Mouse (Mus musculus) layer of hippocampus, adult 18-20 months (tissue): ENCODE data around the gene Arid1b. TPM values are rescaled to one million over a fixed set of nuclear protein-coding genes. Genes with fewer than 3 reads are reported as not detected.

Experiments
- DNase-seq, 2 experiments: peaks; one replicate each; pipeline ENCODE4 v3.0.0; 2022; ENCODE audit warnings: low spot score in 2 of 2
- total RNA-seq, 2 experiments: library from RNA; stranded (reverse); gene quantifications; 2 replicates each; pipeline ENCODE4 v1.2.3; 2021

Arid1b gene
- total RNA-seq, 2 experiments from 2014 or later, result 103 to 108 TPM

DNA sequence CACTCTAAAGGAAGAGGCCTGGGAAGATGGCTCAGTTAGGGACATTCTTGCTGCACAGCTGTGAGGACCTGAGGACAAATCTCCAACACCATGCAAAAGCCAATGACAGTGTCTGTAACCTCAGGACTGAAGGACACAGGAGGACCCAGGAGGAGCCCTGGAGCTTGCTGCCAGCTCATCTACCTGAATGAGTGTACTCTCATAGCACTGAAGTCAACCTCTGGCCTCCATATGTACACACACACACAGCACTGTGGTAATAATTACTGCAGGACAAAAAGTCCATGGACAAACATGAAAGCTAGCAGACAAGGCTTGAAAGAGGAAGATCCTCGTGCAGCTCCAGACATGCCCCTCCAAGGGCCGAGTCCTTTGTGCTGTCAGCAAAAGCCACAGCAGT, 238.0 kb downstream of the Arid1b start:
- no peak for DNase-seq

DNA sequence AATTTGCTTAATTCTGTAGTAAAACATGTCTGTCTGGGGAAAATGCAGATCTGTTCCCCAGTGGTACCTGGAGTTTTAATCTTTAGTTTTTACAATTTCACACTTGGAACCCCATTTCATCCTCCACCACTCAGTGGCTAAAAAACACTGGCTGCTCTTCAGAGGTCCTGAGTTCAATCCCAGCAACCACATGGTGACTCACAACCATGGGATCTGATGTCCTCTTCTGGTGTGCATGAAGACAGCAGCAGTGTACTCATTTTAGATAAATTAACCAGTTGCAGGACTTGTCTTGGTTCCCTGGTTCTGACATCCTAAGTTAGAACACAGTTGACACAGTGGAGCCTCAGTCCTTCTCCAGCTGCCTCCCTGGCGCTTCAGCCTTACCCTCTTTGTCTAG, 239.9 kb downstream of the Arid1b start:
- no peak for DNase-seq

DNA sequence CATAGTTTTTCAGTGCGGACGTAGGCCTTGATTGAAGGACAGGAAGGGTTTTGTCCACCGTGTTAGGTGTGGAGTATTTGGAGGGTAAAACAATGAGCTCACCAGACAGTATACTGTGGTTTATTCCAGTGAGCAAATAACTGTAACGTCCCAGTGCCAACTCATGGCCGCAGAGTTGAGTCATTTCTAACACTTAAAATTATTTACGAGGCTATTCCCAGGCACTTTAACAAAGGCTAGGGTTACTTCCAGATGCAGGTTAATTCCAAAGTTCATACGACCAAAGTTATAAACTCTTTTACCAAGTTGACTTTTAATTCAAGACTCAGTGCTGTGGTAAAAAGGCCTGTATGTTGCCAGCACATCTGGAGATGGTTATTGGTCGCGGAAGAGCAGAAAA, 240.9 kb downstream of the Arid1b start:
- DNase-seq, result no peak

DNA sequence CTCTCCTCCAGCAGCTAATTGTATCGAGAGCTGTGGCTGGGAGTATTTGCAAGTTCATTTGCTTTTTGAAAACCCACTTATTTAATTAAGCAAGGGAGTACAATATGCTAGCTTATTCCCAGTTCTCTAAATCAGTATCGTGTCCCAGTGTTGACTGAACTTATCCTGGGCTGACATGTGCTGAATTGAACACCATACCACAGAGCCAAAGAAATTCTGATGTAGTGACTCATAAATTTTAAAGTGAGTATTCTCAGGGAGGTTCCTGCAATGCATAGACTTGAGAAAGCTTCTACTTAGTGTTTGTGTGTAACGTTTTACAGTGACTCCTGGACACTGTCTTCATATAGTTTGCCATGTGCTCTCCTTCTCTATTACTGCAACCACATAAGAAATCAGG, 243.6 kb downstream of the Arid1b start:
- DNase-seq, result no peak

DNA sequence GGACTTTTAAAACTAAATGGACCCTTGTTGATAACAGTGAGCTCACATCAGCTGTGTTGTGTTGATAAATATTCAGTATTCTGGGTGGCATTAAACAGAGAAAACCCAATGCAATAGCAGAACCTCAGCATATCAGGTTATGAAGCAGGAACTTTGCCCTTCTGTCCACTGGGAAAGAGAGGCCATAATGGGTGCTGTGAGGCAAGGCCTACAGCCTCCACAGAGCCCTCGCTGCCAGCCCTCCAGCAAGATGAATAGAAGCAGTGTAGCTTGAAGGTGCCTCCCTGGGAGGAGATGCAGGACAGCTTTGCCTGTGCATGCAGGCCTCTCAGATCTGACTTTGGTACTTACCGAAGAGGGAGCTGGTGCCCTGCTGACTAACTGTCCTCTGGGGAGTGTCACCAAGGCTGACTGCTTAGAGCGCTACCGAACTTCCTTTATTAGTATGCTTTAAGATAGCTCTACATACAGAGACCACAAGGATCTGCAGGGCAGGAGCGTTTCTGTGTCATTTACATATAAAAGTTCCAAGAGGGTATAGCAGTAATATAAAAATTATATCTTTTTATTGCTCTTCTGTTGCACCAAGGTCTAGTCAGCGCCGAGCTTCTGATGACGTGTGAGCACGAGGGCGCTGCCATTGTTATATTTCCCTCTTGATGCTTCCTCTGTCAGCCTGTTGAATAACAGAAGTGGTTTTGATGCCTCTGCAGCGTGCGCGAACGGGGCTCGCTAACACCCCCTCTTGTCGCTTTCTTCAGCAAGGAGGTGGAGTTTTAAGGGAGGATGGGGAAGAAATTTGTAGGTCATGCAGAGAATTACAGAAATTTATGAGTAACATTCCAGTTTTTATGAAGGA, 244.5 kb downstream of the Arid1b start:
- no peak for DNase-seq

DNA sequence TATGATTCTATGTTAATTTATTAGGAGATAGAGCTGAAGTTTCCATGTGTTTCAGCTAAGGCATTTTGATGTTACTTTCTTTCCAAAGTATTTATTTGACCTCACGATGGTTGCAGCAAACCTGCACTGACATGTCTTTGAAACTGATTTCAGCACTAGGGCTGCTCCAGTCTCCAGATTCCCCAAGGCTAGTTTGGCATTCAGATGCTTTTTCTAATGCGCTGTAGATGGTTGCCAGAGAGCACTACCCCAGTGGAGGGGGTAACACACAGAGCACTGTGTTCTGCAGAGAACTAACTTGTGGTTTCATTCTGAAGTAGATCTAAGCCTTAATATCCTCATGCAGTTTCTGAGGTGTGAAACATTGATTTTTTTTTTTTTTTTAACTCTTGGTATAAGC, 250.4 kb downstream of the Arid1b start:
- no peak for DNase-seq

DNA sequence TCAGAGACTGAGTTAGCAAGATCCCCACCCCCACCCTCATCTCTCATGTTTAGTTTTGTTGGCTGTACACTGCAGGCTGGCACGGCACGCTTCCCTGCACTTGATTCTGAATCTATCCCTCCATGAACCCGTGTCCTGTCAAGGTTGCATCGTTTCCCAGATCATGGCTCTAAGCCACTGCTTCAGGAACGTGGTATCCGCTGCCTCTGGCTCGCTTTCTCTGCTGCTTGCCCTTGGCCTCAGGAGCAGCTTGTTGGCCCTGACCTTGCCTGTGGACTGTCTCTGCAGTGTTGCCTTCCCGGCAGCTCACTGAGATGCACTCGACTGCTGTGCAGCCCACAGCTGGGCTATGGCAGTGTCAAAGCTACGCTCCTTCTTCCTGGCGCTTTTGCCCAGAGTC, 252.6 kb downstream of the Arid1b start:
- no peak for DNase-seq

DNA sequence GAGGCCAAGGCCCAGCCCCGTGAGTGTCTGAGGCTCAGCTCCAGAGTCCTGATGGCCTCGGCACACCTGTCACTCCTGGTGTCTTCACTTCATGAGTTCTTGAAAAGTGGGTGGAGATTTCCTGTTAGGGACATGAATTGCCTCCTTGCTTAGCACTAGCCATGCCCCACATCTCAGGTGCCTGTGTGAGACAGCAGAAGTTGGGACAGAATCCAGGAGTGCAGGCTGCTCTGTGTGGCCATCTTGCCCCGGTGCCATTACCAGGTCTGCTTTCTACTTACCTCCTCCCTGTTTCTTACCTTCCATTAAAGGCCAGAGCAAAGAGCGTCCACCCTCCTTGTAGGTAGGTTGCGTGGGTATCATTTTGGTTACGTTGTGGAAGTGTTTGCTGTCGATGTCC, 253.1 kb downstream of the Arid1b start:
- DNase-seq, result no peak

DNA sequence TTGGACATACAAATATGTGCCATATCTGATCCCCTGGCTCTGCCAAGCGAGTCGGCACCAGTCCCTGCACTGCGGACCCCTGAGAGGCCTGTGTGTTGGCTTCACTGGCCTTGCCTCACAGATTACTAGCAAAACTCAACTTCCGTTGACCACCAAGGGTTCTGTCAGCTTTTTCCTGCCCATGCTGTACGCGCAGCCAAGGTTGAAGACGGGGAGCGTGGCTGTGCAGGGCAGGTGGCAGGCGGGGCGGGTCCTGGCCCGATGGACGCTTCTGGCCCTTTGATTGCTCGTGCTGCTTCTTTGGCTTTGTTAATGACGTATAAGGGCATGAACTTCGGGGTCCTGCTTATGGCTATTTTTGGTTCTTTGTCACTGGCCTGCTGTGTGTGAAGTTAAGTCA, 253.6 kb downstream of the Arid1b start:
- no peak for DNase-seq

DNA sequence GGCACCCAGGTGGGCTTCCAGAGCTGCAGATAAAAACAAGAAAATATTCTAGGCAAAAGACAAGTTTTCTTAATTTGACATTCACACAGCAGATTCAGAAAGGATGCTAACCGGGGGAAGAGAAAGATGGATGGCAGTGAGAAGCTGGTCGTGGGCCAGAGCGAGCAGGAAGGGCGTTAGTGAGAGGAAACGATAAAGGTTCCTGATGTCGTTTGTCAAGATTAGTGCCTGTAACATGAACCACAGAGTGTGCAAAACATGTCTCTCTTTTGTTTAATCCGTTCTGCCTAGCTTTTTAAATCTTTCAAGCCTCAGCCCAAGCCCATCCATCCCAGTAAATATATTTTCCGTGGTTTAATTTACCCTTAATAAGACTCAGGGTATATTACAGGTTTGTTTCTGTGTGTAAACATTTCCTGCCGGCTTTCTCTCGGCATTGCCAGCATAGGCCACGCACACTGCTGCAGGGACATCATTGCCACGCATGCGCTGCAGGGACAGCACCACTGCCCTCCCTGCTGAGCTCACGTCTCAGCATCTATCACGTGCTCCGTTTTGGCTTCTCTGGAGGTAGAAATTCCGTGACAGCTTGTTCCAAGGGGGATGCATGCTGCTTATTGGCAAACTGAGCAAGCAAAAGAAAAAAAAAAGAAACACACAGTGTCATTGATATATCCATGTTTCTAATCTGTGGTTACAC, 255.0 kb downstream of the Arid1b start:
- DNase-seq, result peak; percentile 64 to 81

DNA sequence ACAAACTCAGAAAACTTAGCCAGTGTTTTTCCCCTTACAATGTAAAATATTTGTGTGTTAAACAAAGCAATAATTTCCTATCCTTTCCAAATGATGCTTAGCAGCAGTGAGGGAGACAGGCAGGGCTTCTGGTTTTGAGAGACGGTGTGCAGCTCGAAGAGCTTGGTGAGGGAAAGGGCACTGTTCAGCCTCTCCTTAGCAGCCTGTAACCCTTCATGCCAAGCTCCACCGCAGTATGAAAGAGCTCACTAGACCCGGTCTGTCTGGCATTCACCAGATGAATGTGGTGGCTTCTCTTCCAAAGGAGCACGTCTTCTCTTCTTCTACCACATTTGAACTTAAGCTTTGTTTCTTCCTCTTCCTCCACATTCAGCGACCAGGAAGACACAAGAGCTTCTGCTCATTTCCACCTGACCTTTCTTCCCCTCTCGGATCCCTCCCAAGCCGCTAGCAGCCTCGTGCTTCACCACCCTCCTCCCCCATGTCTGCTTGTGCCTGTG, 255.6 kb downstream of the Arid1b start:
- DNase-seq, result no peak

DNA sequence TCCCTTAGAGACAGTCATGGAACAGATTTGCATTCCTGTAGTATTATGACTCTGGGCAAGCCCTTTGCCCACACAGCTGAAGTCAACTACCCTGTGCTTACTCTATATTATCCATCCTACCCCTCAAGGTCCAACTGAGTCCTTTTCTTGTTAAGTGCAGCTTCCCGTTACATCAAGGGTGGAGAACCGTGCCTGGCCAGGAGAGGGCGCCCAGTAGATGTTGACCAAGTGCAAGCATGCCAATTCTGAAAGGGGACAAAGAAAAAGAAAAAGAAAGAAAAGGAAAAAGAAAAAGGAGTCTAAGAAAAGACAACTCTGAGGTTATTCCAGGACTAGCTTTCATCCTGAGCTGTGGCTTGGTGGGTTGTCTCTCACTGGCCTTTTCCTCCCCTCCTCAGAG, 258.3 kb downstream of the Arid1b start:
- DNase-seq, result peak in 1 of 2 experiments; percentile 88

DNA sequence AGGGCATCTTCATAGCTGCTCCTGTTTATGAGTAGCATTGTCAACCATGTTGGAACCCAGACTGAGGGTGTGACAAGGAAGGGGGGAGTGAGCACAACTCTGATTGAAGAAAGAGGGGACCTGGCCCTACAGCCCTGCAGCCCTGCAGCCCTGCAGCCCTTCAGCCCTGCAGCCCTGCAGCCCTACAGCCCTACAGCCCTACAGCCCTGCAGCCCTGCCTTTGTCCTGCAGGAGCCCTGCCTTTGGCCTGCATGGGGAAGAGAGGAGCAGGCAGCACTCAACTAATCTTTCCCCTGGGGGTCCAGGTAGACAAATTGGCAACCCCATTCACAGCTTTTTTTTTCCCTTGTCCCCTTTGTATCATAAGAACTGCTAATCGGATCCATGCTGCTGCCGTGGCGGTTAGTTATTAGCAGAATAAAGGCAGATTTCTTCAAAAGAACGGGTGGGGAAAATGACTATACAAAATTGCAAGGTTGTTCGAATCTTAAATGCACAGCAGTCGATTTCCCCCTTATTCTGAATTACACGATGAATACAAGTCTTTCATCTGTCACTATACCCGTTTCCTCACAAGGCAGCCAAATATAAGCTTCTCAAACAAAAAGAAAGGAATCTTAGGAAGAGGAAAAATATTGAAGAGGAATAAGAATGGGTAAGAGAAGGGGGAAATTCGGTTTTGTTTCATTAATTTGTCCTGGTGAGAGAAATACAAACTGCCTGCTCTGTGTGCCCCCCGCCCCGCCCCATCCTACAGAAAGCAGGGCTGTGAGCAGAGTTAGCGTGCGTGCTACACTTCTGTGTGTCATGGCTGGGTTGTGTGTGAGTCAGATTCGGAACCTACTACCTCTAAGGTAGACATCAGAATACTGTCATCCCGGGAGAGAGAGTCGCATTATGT, 260.8 kb downstream of the Arid1b start:
- no peak for DNase-seq

DNA sequence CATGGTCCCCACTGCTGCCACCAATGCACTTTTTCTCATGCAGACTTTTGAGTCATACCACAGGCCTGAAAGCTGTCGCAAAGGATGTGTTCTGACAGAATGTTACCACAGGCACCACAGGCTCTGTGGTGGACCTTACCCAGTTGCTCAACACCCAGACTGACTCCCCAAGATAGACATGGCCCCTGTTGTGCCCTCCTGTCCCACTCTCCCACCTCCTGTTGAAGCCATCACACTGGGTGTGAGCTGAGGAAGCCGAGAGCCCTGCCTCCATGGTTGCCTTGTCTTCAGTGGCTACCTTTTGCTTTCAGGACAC, 261.4 kb downstream of the Arid1b start:
- no peak for DNase-seq

DNA sequence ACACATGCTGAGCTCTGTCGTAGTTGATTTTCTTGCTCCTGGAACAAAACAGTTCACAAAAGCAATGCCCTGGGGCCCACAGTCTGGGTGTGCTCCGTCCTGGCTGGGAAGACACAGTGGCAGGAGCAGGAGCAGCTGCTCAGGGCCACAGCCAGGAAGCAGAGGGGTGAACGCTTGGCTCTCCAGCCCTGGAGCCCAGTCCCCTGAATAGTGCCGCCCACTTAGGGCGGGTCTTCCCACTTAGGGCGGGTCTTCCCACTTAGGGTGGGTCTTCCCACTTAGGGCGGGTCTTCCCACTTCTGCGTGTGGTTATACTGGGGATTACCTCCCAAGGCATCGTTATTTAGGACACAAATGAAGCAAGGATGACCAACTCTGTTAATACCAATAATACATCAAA, 264.8 kb downstream of the Arid1b start:
- DNase-seq, result no peak

DNA sequence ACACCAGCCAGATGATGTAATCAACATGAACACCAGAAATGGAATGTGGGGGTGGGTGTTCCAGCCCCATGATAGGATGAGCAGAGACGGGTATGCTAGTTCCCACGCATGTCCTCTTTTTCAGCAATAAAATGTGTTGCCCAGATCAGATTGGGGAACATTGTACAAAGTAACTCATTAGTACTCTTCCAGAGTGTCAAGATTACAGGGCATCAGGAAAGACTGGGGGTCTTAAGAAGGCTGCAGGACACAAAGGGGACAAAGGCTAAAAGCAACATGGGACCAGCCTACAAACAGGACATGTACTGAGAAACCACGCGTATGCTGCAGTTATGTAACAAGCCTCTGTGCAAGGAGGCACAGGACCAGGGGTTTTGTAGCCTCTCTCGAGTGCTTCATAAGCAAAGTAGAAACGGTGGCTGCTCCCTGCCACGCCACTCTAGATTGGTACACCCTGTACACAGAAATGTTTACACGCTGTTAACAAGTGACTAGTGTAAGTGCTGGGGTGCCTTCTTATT, 267.1 kb downstream of the Arid1b start:
- peak; percentile 48 to 85 for DNase-seq

DNA sequence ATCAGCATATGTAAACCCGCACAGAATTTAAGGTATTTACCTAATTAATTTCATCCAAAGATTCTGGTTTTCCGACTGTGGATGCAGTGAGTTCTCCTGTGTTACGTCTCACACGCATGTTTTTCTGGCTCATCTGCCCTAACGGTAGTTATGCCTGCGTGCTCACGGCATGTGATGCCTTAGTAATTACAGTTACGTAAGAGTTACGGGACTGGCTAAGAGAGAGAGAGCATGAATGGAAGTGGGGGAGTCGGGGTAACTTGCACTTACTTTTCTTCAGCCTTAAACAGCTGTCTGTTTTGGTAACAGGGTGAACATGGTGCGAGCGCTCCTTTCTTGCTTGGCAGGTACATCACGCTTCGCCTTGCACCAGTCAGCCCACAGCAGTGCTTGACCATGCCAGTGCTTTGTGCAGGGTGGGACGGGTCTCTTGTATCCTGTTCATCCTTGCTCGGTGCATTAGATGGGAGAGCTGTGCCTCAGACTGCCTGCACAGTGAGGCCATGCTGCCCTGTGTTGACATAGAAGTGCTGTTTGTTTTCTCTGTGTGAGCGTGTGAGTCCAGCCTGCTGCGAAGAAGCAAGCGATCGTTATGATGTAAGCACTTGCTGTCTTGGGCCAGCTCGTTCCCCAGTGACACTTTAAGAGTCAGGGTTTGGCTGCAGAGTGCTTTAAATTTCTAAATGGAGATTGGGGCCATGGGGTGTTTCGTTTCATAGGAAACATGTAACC, 267.9 kb downstream of the Arid1b start:
- DNase-seq, result peak in 1 of 2 experiments; percentile 59

DNA sequence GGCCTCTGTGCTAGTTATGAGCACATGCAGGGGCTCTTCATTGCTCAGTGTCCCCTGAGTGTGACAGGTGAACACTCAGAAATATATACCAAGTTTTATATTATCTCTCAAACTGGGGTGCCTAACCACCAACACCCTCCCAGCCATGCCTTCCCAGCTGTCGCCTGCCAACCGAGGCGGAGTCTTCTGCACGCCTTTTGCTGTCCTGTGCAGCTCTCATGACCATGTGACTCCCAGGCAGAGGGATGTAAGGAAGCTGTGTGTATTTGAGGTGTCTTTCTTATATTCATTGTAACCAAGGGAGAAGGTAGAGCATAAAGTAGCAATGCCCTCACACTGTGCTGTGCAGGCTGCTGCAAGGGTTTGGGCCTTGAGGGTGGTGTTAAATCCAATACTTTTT, 268.7 kb downstream of the Arid1b start:
- no peak for DNase-seq

DNA sequence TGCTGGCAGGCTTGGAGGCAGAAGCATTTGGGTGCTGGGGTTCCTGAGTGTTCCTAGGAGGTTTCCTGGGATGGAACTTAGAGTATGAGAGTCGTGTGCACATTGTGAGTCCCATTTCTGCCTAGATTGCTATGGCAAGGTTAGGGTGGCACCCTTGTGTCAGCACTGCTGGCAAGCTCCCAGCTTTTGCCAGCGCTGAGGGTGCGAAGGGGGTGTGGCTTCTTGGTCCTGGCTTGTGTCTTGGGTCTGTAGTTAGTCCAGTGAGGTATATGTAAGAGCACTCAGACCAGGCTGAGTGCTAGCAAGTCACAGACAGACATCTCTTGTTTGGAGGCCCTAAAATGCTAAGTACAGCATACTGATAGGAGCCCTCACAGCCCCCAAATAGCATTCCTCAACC, 270.7 kb downstream of the Arid1b start:
- DNase-seq, result no peak

DNA sequence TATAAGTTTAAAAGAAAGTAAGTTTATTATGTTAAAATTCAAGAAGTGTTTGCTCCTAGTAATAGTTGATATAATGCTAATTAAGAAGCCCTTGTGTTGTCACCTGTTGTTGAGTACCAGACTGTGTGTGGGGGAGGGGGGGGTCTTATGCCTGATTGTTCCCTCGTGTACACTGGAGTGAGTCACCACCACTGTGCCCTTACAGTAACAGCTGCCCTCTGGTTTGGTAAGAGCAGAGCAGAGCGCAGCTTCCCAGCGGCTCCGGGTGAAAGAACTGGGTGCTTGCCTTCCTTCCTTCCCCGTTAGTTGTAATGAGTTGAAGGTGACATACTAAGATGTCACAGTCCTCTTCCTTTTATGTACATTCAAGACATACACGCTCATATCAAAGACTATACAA, 271.5 kb downstream of the Arid1b start:
- DNase-seq, result no peak

DNA sequence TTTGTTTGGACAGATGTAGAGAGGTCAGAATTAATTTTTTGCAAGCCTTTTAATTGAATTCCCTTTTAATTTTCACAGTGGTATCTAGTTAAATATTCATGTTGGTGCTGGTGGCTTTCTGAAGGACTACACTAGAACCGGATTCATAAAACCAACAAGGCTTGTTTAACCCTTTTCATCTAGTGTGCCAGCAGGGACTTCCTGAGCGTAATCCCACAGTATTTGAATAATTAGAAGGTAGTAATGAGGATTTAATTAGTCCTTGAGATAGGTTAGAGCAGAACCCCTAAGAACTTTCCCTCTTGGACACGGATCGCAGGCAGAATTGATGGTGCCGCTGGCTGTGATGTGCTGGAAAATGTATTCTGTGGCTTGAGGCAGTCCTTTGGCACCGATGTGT, 273.6 kb downstream of the Arid1b start:
- no peak for DNase-seq
